Mouse (Mus musculus): ENCODE data around the gene Tsfm. TPM values are rescaled to one million over a fixed set of nuclear protein-coding genes. Genes with fewer than 3 reads are reported as not detected.
A peak's percentile ranks its signal among the peaks of the same experiment; 100 is the strongest.

Gene Tsfm
- total and polyA plus RNA-seq, 3 experiments = 53.0 to 88.9 (median 78.0) TPM

DNA sequence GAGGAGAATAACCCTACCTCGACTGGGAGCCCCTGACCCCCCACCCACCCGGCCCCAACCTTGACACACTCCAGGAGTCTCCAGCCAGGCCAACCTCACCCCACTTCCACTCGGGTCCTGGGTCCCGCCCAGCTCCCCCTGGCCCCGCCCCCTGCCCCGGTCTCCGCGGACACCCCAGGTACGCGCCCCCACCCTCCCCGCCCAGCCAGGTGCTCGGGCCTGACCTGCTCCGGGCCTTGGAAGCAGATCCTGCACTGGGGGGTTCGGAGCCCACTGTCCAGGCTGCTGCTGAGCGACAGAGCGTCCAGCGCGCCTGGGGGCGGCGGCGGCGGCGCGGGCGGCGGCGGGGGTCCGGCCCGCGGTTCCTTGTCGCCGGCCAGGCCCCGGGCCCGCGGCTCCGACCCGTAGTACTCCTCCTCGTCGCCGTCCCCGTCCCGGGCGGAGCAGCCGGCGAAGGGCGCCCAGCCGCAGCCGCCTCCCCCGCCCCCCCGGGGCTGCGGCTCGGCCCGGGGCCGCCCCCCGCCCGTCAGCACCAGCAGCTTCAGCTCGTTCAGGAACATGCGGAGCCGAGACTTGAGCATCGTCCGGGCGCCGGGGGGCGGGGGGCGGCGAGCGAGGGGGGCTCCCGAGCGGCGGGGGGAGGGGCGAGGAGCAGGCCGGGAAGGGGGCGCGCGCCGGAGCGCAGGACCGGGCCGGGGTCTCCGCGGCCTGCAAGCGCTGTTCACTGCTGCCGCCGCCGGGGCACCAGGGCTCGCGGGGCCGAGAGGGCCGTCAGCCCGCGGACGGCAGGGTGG is 28.7 kb upstream of the Tsfm start:
- Histone ChIP-seq H3K79me2 (replicated peaks; ENCODE audit: control insufficient read depth, extremely low read depth, insufficient read depth, poor library complexity, severe bottlenecking) (peaks cover 8% of the 10 kb centered on the region), H3K9ac (ENCODE audit: insufficient read depth, low read depth) (peak overlapping the region; percentile 91), H3K27me3 (replicated peaks) (peaks cover 37% of the 10 kb centered on the region), H3K4me2 (ENCODE audit: insufficient read depth, low read depth, poor library complexity, severe bottlenecking) (peak overlapping the region; percentile 69), H3K27ac (ENCODE audit: insufficient read depth, low read depth) (no peak overlapping the region), H3K4me1 (ENCODE audit: control insufficient read depth in 1 of 2, insufficient read depth in 2 of 2) (peaks cover 12 to 40% of the 10 kb centered on the region in 2 experiments), H3K36me3 (replicated peaks in 1 of 2; ENCODE audit: control insufficient read depth in 1 of 2, insufficient read depth in 1 of 2, low read length in 1 of 2) (peaks cover 13 to 15% of the 10 kb centered on the region in 2 experiments), H3K4me3 (replicated peaks in 1 of 3; ENCODE audit: low read depth in 2 of 3, low read length in 2 of 3, poor library complexity in 1 of 3) (peak overlapping the region; percentile 42 to 90 (median 58)), H3K9me3 (replicated peaks; ENCODE audit: low read length) (no peaks in the 10 kb centered on the region)
- no peak for DNase-seq (ENCODE audit: extremely low read depth)
- in situ Hi-C loops (cut with MboI; ENCODE audit: low pct_ligation_motif_present, low pct_unique_long_range_greater_than_20kb, low sequenced_read_pairs) (no loop called here), dilution Hi-C loops (cut with MboI; ENCODE audit: extremely low pct_ligation_motif_present, extremely low pct_unique_long_range_greater_than_20kb, low sequenced_read_pairs) (no loop called here)
- TF ChIP-seq UBTF (IDR thresholded peaks at IDR 0.05; ENCODE audit: low read depth, low read length) (peak; percentile 25; the same call in 1 of the 2 replicates), CHD1 (IDR thresholded peaks at IDR 0.05; ENCODE audit: low read depth, low read length) (no peak)

DNA sequence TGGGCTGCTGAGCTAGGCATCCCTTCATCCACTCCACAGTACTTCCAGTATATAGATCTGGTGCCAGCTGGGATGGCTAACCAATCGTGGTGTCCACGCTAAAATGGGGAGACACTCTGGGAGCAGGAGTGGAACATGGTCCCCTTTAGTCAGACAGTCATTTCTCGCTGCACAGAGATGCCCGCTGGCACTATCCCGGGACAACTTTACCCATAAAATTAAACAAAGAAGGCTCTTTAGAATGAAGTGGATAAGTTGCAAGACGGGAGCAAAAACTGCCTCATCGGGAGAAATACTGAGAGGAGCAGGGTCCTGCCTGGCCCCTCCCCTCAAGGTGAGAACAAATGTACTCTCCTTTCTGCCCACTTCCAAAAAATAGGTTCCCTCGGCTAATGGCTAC is 28.1 kb upstream of the Tsfm start:
- H3K79me2 ChIP-seq (replicated peaks; ENCODE audit: control insufficient read depth, extremely low read depth, insufficient read depth, poor library complexity, severe bottlenecking) = peaks cover 2% of the 10 kb centered on the region; the same call in 1 of the 2 replicates
- peaks cover 37% of the 10 kb centered on the region for H3K27me3 ChIP-seq (replicated peaks)
- H3K4me3 ChIP-seq (replicated peaks in 1 of 3; ENCODE audit: low read depth in 2 of 3, low read length in 2 of 3, poor library complexity in 1 of 3) = peak overlapping the region in 1 of 3 experiments; percentile 11
- H3K4me1 ChIP-seq (ENCODE audit: control insufficient read depth in 1 of 2, insufficient read depth in 2 of 2) = peaks cover 12 to 40% of the 10 kb centered on the region in 2 experiments
- H3K4me2 ChIP-seq (ENCODE audit: insufficient read depth, low read depth, poor library complexity, severe bottlenecking) = peak overlapping the region; percentile 69
- 0 out of 2 replicates have a peak overlapping the region, but pooled peaks have one; percentile 91 for H3K9ac ChIP-seq (ENCODE audit: insufficient read depth, low read depth)
- TF ChIP-seq ZKSCAN1 (IDR thresholded peaks at IDR 0.05; ENCODE audit: borderline replicate concordance, low read depth, low read length) = no peak
- no peak for TF ChIP-seq E2F4 (IDR thresholded peaks at IDR 0.05; ENCODE audit: insufficient replicate concordance, low read depth, low read length)
- TF ChIP-seq ZMIZ1 (IDR thresholded peaks at IDR 0.05; ENCODE audit: low read depth, low read length) = no peak
- no peak for TF ChIP-seq SMC3 (IDR thresholded peaks at IDR 0.05; ENCODE audit: low read depth, low read length)
- no peak for TF ChIP-seq SIN3A (IDR thresholded peaks at IDR 0.05; ENCODE audit: low read length)
- TF ChIP-seq PAX5 (IDR thresholded peaks at IDR 0.05; ENCODE audit: low read length) = no peak
- TF ChIP-seq CHD2 (IDR thresholded peaks at IDR 0.05; ENCODE audit: low read length) = no peak
- TF ChIP-seq RCOR1 (conservative IDR thresholded peaks at IDR 0.05; ENCODE audit: low read depth, low read length) = no peak
- no peak for TF ChIP-seq MEF2A (IDR thresholded peaks at IDR 0.05; ENCODE audit: borderline replicate concordance, low read depth, low read length)
- TF ChIP-seq MXI1 (IDR thresholded peaks at IDR 0.05; ENCODE audit: low read depth, low read length) = no peak
- no peak for TF ChIP-seq CHD1 (IDR thresholded peaks at IDR 0.05; ENCODE audit: low read depth, low read length)
- no peak for TF ChIP-seq JUN (IDR thresholded peaks at IDR 0.05; ENCODE audit: insufficient read depth, low read depth, low read length)
- TF ChIP-seq NELFE (IDR thresholded peaks at IDR 0.05; ENCODE audit: low read depth, low read length) = no peak
- TF ChIP-seq ELF1 (IDR thresholded peaks at IDR 0.05; ENCODE audit: low read depth, low read length) = no peak
- TF ChIP-seq USF1 (IDR thresholded peaks at IDR 0.05; ENCODE audit: low read depth, low read length) = no peak
- no peak for TF ChIP-seq JUND (conservative IDR thresholded peaks at IDR 0.05; ENCODE audit: low read depth, low read length)
- TF ChIP-seq ZC3H11A (IDR thresholded peaks at IDR 0.05; ENCODE audit: low read depth, low read length) = no peak
- no peak for TF ChIP-seq USF2 (conservative IDR thresholded peaks at IDR 0.05; ENCODE audit: low read depth, low read length)
- no peak for TF ChIP-seq UBTF (IDR thresholded peaks at IDR 0.05; ENCODE audit: low read depth, low read length)
- no peak for TF ChIP-seq RAD21 (IDR thresholded peaks at IDR 0.05; ENCODE audit: low read depth, low read length)
- in situ Hi-C loops (cut with MboI; ENCODE audit: low pct_ligation_motif_present, low pct_unique_long_range_greater_than_20kb, low sequenced_read_pairs) = no loop called here
- dilution Hi-C loops (cut with MboI; ENCODE audit: extremely low pct_ligation_motif_present, extremely low pct_unique_long_range_greater_than_20kb, low sequenced_read_pairs) = no loop called here
- DNase-seq (ENCODE audit: extremely low read depth) = no peak
- no peak overlapping the region for H3K27ac ChIP-seq (ENCODE audit: insufficient read depth, low read depth)
- H3K36me3 ChIP-seq (replicated peaks in 1 of 2; ENCODE audit: control insufficient read depth in 1 of 2, insufficient read depth in 1 of 2, low read length in 1 of 2) = peaks cover 12 to 15% of the 10 kb centered on the region in 2 experiments
- H3K9me3 ChIP-seq (replicated peaks; ENCODE audit: low read length) = no peaks in the 10 kb centered on the region

All from CH12.LX (cell line).